Mouse (Mus musculus) adipocyte (in vitro differentiated cells): ENCODE data around the gene Map3k5.
"Not testable (repeated sequence)": the region's sequence is repeated elsewhere in the genome, so short reads cannot be mapped to it uniquely, and the experiment has no call there.

Experiments used
- DNase-seq: peaks from one replicate; pipeline ENCODE4 v3.0.0-alpha.2; 2016; ENCODE audit warnings: low spot score

The Map3k5 gene

GRCm38 (mm10) chr10:19966597-19966996 is 32.3 kb downstream of the Map3k5 start:
- no peak for DNase-seq

- no peak for DNase-seq
Measured at GRCm38 (mm10) chr10:19968445-19968844, 34.2 kb downstream of the Map3k5 start.

GRCm38 (mm10) chr10:19969831-19970460 is 35.7 kb downstream of the Map3k5 start:
- no peak for DNase-seq

GRCm38 (mm10) chr10:19971491-19971890 is 37.2 kb downstream of the Map3k5 start:
- DNase-seq, result not testable (repeated sequence)

GRCm38 (mm10) chr10:19973321-19974108 is 39.2 kb downstream of the Map3k5 start:
- no peak for DNase-seq

- DNase-seq, result no peak
Measured at GRCm38 (mm10) chr10:19977557-19977956, 43.3 kb downstream of the Map3k5 start.

GRCm38 (mm10) chr10:19978662-19979199 is 44.5 kb downstream of the Map3k5 start:
- no peak for DNase-seq

- no peak for DNase-seq
Measured at GRCm38 (mm10) chr10:19987736-19988135, 53.5 kb downstream of the Map3k5 start.

GRCm38 (mm10) chr10:19989986-19990385 is 55.7 kb downstream of the Map3k5 start:
- no peak for DNase-seq

GRCm38 (mm10) chr10:19990638-19991037 is 56.4 kb downstream of the Map3k5 start:
- no peak for DNase-seq

GRCm38 (mm10) chr10:19991237-19991865 is 57.1 kb downstream of the Map3k5 start:
- no peak for DNase-seq

GRCm38 (mm10) chr10:19991866-19992252 is 57.6 kb downstream of the Map3k5 start:
- no peak for DNase-seq

GRCm38 (mm10) chr10:19994469-19995450 is 60.5 kb downstream of the Map3k5 start:
- no peak for DNase-seq

- DNase-seq, result no peak
Measured at GRCm38 (mm10) chr10:19996151-19996550, 61.9 kb downstream of the Map3k5 start.

- DNase-seq, result no peak
Measured at GRCm38 (mm10) chr10:19999703-20000407, 65.6 kb downstream of the Map3k5 start.

GRCm38 (mm10) chr10:20000408-20000770 is 66.1 kb downstream of the Map3k5 start:
- DNase-seq, result no peak

GRCm38 (mm10) chr10:20001990-20002389 is 67.7 kb downstream of the Map3k5 start:
- no peak for DNase-seq

- no peak for DNase-seq
Measured at GRCm38 (mm10) chr10:20003006-20003405, 68.7 kb downstream of the Map3k5 start.

GRCm38 (mm10) chr10:20004786-20005185 is 70.5 kb downstream of the Map3k5 start:
- DNase-seq, result no peak

- no peak for DNase-seq
Measured at GRCm38 (mm10) chr10:20005491-20005952, 71.2 kb downstream of the Map3k5 start.
